Mouse (Mus musculus): ENCODE data around the gene Sema4d. TPM values are rescaled to one million over a fixed set of nuclear protein-coding genes. Genes with fewer than 3 reads are reported as not detected.
A peak's percentile ranks its signal among the peaks of the same experiment; 100 is the strongest.

Sema4d gene
- polyA plus RNA-seq, 1 experiment from 2014 or later, result 20.3 TPM

GRCm38 (mm10) chr13:51757099-51757498 is 36.4 kb downstream of the Sema4d start:
- Histone ChIP-seq H3K27ac (no peak overlapping the region), H3K9ac (no peak overlapping the region), H3K4me3 (replicated peaks) (no peak overlapping the region), H3K36me3 (0 out of 2 replicates have a peak, but pooled peaks cover under 1% of the 10 kb centered on the region), H3K9me3 (replicated peaks) (no peaks in the 10 kb centered on the region), H3K27me3 (no peaks in the 10 kb centered on the region), H3K4me2 (no peak overlapping the region), H3K4me1 (peaks cover 65% of the 10 kb centered on the region)
- no peak for ATAC-seq (replicated peaks; ENCODE audit: low FRiP score)
- 62% methylated on average over 2 of the region's 2 CpGs for WGBS

GRCm38 (mm10) chr13:51756563-51756962 is 37.0 kb downstream of the Sema4d start:
- no peak overlapping the region for H3K4me2 ChIP-seq
- WGBS, result 51% methylated on average over 3 of the region's 3 CpGs
- H3K4me1 ChIP-seq, result peaks cover 71% of the 10 kb centered on the region
- H3K9ac ChIP-seq, result no peak overlapping the region
- H3K9me3 ChIP-seq (replicated peaks), result no peaks in the 10 kb centered on the region
- no peaks in the 10 kb centered on the region for H3K36me3 ChIP-seq
- no peaks in the 10 kb centered on the region for H3K27me3 ChIP-seq
- no peak overlapping the region for H3K27ac ChIP-seq
- ATAC-seq (replicated peaks; ENCODE audit: low FRiP score), result no peak
- no peak overlapping the region for H3K4me3 ChIP-seq (replicated peaks)

GRCm38 (mm10) chr13:51756019-51756418 is 37.5 kb downstream of the Sema4d start:
- 75% methylated on average over 9 of the region's 9 CpGs for WGBS
- ATAC-seq (replicated peaks; ENCODE audit: low FRiP score), result no peak
- 0 out of 2 replicates have a peak overlapping the region, but pooled peaks have one; percentile 14 for H3K27ac ChIP-seq

GRCm38 (mm10) chr13:51755584-51755983 is 38.0 kb downstream of the Sema4d start:
- Histone ChIP-seq H3K9me3 (replicated peaks) (no peaks in the 10 kb centered on the region), H3K4me1 (peaks cover 69% of the 10 kb centered on the region), H3K36me3 (no peaks in the 10 kb centered on the region), H3K4me2 (no peak overlapping the region), H3K27me3 (no peaks in the 10 kb centered on the region), H3K9ac (no peak overlapping the region), H3K4me3 (replicated peaks) (no peak overlapping the region), H3K27ac (no peak overlapping the region)
- WGBS, result 84% methylated on average over 7 of the region's 7 CpGs
- no peak for ATAC-seq (replicated peaks; ENCODE audit: low FRiP score)

More at GRCm38 (mm10) chr13:51756019-51756418, 37.5 kb downstream of the Sema4d start:
- H3K4me2 ChIP-seq, result no peak overlapping the region
- no peaks in the 10 kb centered on the region for H3K27me3 ChIP-seq
- no peaks in the 10 kb centered on the region for H3K9me3 ChIP-seq (replicated peaks)
- no peak overlapping the region for H3K9ac ChIP-seq
- no peaks in the 10 kb centered on the region for H3K36me3 ChIP-seq
- H3K4me3 ChIP-seq (replicated peaks), result no peak overlapping the region
- H3K4me1 ChIP-seq, result peaks cover 69% of the 10 kb centered on the region

GRCm38 (mm10) chr13:51754559-51755126 is 38.9 kb downstream of the Sema4d start:
- no peak overlapping the region for H3K9ac ChIP-seq
- no peak overlapping the region for H3K4me3 ChIP-seq (replicated peaks)
- ATAC-seq (replicated peaks; ENCODE audit: low FRiP score), result no peak
- H3K4me2 ChIP-seq, result no peak overlapping the region
- H3K27me3 ChIP-seq, result no peaks in the 10 kb centered on the region
- H3K36me3 ChIP-seq, result no peaks in the 10 kb centered on the region
- WGBS, result 63% methylated on average over 13 of the region's 13 CpGs
- H3K4me1 ChIP-seq, result peaks cover 66% of the 10 kb centered on the region
- H3K9me3 ChIP-seq (replicated peaks), result no peaks in the 10 kb centered on the region
- peak overlapping the region; percentile 48; the same call in 1 of the 2 replicates for H3K27ac ChIP-seq

GRCm38 (mm10) chr13:51753802-51754444 is 39.6 kb downstream of the Sema4d start:
- H3K27ac ChIP-seq, result peak overlapping the region; percentile 48
- peaks cover 67% of the 10 kb centered on the region for H3K4me1 ChIP-seq
- no peaks in the 10 kb centered on the region for H3K9me3 ChIP-seq (replicated peaks)
- no peaks in the 10 kb centered on the region for H3K36me3 ChIP-seq
- H3K4me3 ChIP-seq (replicated peaks), result no peak overlapping the region
- ATAC-seq (replicated peaks; ENCODE audit: low FRiP score), result no peak
- 68% methylated on average over 5 of the region's 5 CpGs for WGBS
- no peak overlapping the region for H3K9ac ChIP-seq
- H3K27me3 ChIP-seq, result no peaks in the 10 kb centered on the region
- no peak overlapping the region for H3K4me2 ChIP-seq

- peak overlapping the region; percentile 48; the same call in 1 of the 2 replicates for H3K27ac ChIP-seq
- H3K4me1 ChIP-seq, result peaks cover 70% of the 10 kb centered on the region
- whole genome bisulfite sequencing, result 28% methylated on average over 6 of the region's 6 CpGs
Observed at GRCm38 (mm10) chr13:51753168-51753465, 40.4 kb downstream of the Sema4d start.

GRCm38 (mm10) chr13:51752346-51753167 is 41.0 kb downstream of the Sema4d start:
- Histone ChIP-seq H3K36me3 (no peaks in the 10 kb centered on the region), H3K9me3 (replicated peaks) (no peaks in the 10 kb centered on the region), H3K4me3 (replicated peaks) (no peak overlapping the region), H3K27ac (peak overlapping the region; percentile 48; the same call in 1 of the 2 replicates), H3K9ac (no peak overlapping the region), H3K4me2 (no peak overlapping the region), H3K4me1 (peaks cover 73% of the 10 kb centered on the region), H3K27me3 (no peaks in the 10 kb centered on the region)
- ATAC-seq (replicated peaks; ENCODE audit: low FRiP score), result peak; percentile 10; the same call in 1 of the 2 replicates
- WGBS, result 41% methylated on average over 15 of the region's 15 CpGs

More at GRCm38 (mm10) chr13:51753168-51753465, 40.4 kb downstream of the Sema4d start:
- no peak overlapping the region for H3K9ac ChIP-seq
- H3K4me3 ChIP-seq (replicated peaks), result no peak overlapping the region
- H3K4me2 ChIP-seq, result no peak overlapping the region
- no peaks in the 10 kb centered on the region for H3K36me3 ChIP-seq
- no peaks in the 10 kb centered on the region for H3K9me3 ChIP-seq (replicated peaks)
- no peak for ATAC-seq (replicated peaks; ENCODE audit: low FRiP score)
- no peaks in the 10 kb centered on the region for H3K27me3 ChIP-seq

- Histone ChIP-seq H3K4me1 (peaks cover 59% of the 10 kb centered on the region), H3K27me3 (no peaks in the 10 kb centered on the region), H3K4me3 (replicated peaks) (no peak overlapping the region), H3K4me2 (no peak overlapping the region), H3K27ac (no peak overlapping the region), H3K9ac (no peak overlapping the region), H3K9me3 (replicated peaks) (no peaks in the 10 kb centered on the region), H3K36me3 (no peaks in the 10 kb centered on the region)
- WGBS, result 87% methylated on average over 14 of the region's 14 CpGs
- ATAC-seq (replicated peaks; ENCODE audit: low FRiP score), result no peak
Observed at GRCm38 (mm10) chr13:51749578-51750345, 43.8 kb downstream of the Sema4d start.

GRCm38 (mm10) chr13:51748009-51748552 is 45.5 kb downstream of the Sema4d start:
- H3K4me2 ChIP-seq, result no peak overlapping the region

GRCm38 (mm10) chr13:51747069-51747468 is 46.5 kb downstream of the Sema4d start:
- no peak overlapping the region for H3K4me2 ChIP-seq
- ATAC-seq (replicated peaks; ENCODE audit: low FRiP score), result no peak
- 80% methylated on average over 7 of the region's 7 CpGs for WGBS
- no peaks in the 10 kb centered on the region for H3K36me3 ChIP-seq
- no peaks in the 10 kb centered on the region for H3K27me3 ChIP-seq
- H3K4me1 ChIP-seq, result peaks cover 32% of the 10 kb centered on the region
- H3K9me3 ChIP-seq (replicated peaks), result no peaks in the 10 kb centered on the region
- no peak overlapping the region; the same call in 1 of the 2 replicates for H3K27ac ChIP-seq
- H3K4me3 ChIP-seq (replicated peaks), result no peak overlapping the region
- H3K9ac ChIP-seq, result no peak overlapping the region

More at GRCm38 (mm10) chr13:51748009-51748552, 45.5 kb downstream of the Sema4d start:
- Histone ChIP-seq H3K27me3 (no peaks in the 10 kb centered on the region), H3K4me3 (replicated peaks) (no peak overlapping the region), H3K27ac (peak overlapping the region; percentile 63; the same call in 1 of the 2 replicates), H3K4me1 (peaks cover 42% of the 10 kb centered on the region), H3K9me3 (replicated peaks) (no peaks in the 10 kb centered on the region), H3K36me3 (no peaks in the 10 kb centered on the region), H3K9ac (no peak overlapping the region)
- 43% methylated on average over 12 of the region's 12 CpGs for WGBS
- peak; percentile 79 for ATAC-seq (replicated peaks; ENCODE audit: low FRiP score)
